Mouse (Mus musculus): ENCODE results near the gene Ss18l1. TPM values are rescaled to one million over a fixed set of nuclear protein-coding genes. Genes with fewer than 3 reads are reported as not detected.

Ss18l1 gene
- polyA plus RNA-seq, 1 experiment from 2014 or later: 4.3 TPM

DNA sequence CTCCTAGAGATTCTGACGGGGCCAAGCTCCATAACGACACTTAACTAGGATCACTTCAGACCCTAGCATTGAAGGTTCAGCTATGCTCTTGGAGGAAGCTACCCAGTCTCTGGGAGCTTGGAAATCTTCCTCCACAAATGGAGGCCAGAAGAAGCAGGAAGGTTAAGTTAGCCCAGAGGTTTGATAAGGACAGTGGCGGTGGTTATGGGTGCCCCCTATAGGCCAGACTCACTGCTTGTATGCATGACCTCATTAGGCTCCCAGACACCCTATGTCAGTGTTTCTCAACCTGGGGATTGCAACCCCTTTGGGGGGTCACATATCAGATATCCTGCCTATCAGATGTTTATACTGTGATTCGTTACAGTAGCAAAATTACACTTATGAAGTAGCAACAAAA, 64.8 kb downstream of the Ss18l1 start:
- H3K27ac ChIP-seq (ENCODE audit: low read length): no peak overlapping the region
- peaks cover 38% of the 10 kb centered on the region for H3K27me3 ChIP-seq (ENCODE audit: control insufficient read depth, insufficient read depth, low read length)
- no peaks in the 10 kb centered on the region for H3K36me3 ChIP-seq (ENCODE audit: control insufficient read depth, insufficient read depth, low read length)
- H3K4me1 ChIP-seq (ENCODE audit: control insufficient read depth, insufficient read depth, low read length): peaks cover 12% of the 10 kb centered on the region; the same call in 1 of the 2 replicates
- WGBS: 59% methylated on average over 4 of the region's 4 CpGs
- no peak overlapping the region for H3K9ac ChIP-seq (ENCODE audit: low read length)
- H3K9me3 ChIP-seq (replicated peaks; ENCODE audit: control insufficient read depth, low read length): no peaks in the 10 kb centered on the region
- H3K4me2 ChIP-seq (ENCODE audit: low read depth, low read length): no peak overlapping the region
- no peak for ATAC-seq (ENCODE audit: insufficient read depth, low FRiP score)
- H3K4me3 ChIP-seq (replicated peaks; ENCODE audit: low read length): no peak overlapping the region

DNA sequence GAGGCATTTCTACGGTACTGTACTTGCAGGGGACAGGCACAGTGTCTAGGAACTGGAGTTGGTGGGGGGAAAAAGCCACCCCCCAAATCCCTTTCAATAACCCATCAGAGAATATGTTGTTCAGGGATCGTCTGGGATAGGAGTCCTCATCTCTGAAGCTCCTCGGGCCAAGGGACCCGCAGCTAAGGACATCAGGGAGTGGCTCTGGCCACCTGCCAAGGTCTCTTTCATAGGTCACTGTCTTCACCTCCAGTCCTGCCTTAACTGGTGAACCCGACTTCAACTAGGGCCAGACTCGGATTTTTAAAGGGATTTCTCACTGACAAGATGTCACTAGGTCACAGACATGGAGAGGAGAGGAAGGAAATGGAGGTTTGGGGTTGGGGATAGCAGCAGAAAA, 66.0 kb downstream of the Ss18l1 start:
- Histone ChIP-seq H3K4me2 (ENCODE audit: low read depth, low read length) (no peak overlapping the region), H3K4me3 (replicated peaks; ENCODE audit: low read length) (no peak overlapping the region), H3K9me3 (replicated peaks; ENCODE audit: control insufficient read depth, low read length) (no peaks in the 10 kb centered on the region), H3K27me3 (ENCODE audit: control insufficient read depth, insufficient read depth, low read length) (peaks cover 26% of the 10 kb centered on the region), H3K9ac (ENCODE audit: low read length) (no peak overlapping the region), H3K4me1 (ENCODE audit: control insufficient read depth, insufficient read depth, low read length) (peaks cover 10% of the 10 kb centered on the region; the same call in 1 of the 2 replicates), H3K27ac (ENCODE audit: low read length) (no peak overlapping the region), H3K36me3 (ENCODE audit: control insufficient read depth, insufficient read depth, low read length) (no peaks in the 10 kb centered on the region)
- WGBS: 55% methylated on average over 6 of the region's 6 CpGs
- no peak for ATAC-seq (ENCODE audit: insufficient read depth, low FRiP score)

DNA sequence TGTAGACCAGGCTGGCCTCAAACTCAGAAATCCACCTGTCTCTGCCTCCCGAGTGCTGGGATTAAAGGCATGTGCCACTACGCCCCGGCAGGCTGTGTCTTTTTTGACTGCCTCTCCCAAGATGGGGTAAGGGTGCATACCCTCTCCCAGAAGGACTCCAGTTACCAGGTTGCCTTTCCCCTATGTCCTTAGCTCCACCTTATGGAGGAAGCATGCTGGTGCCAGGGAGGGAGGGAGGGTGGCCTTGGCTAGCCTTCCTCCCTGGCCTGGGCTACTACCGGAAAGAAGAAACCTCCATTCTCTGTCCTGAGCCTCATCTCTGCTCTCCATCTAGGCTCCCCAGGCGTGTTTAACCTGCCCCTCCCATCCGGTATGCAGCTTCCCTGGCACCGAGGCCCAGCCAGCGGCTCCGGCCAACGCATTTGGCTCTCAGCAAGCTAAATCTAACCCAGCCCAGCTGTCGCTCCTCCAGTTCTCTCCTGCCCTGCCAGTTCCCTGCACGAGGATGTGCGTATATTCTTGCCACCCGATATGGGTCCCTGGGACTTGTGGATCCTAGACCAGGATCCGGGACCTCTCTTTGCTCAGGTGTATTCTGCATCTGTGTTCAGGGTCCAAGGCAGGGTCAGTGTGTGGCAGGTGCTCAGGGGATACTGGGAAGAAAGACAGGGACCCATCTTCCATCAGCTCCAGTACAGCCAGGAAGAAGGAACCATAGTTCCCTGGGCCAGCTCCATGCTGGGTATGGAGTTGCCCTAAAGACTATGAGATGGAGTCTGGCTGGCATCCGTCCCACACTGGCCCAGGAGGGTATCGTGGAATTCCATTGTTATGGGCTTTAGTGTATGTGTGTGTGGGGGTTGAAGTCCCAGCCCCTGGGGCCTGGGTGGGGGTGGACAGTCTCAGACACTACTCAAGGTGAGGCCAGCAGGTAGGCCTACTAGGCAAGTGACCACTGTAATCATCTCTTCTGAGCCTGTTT, 71.9 kb downstream of the Ss18l1 start:
- H3K9ac ChIP-seq (ENCODE audit: low read length): no peak overlapping the region
- no peak overlapping the region for H3K4me2 ChIP-seq (ENCODE audit: low read depth, low read length)
- ATAC-seq (ENCODE audit: insufficient read depth, low FRiP score): no peak
- 52% methylated on average over 17 of the region's 17 CpGs for WGBS
- H3K27ac ChIP-seq (ENCODE audit: low read length): no peak overlapping the region
- H3K4me1 ChIP-seq (ENCODE audit: control insufficient read depth, insufficient read depth, low read length): peaks cover 30% of the 10 kb centered on the region
- H3K36me3 ChIP-seq (ENCODE audit: control insufficient read depth, insufficient read depth, low read length): no peaks in the 10 kb centered on the region
- H3K4me3 ChIP-seq (replicated peaks; ENCODE audit: low read length): no peak overlapping the region
- no peaks in the 10 kb centered on the region; the same call in 1 of the 2 replicates for H3K27me3 ChIP-seq (ENCODE audit: control insufficient read depth, insufficient read depth, low read length)
- no peaks in the 10 kb centered on the region for H3K9me3 ChIP-seq (replicated peaks; ENCODE audit: control insufficient read depth, low read length)

DNA sequence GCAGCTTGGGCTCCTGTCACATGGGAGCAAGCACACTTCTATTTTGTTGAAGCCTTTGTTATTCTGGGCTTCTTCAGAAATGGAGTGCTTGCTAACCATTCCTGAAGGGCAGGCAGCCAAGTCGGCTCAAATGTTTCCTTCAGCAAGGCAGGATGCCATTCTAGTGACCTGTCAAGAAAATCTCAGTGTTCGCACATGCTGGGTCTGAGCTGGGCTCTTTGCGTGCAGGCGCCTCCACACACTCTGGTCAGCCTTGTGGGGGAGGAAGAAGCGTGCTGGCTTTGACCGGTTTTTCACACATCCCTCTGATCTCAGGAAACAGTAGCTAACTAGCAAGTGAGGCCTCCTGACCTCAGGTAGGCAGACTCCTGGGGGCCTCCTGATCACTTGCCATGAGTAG, 73.0 kb downstream of the Ss18l1 start:
- WGBS: 38% methylated on average over 6 of the region's 6 CpGs
- Histone ChIP-seq H3K4me3 (replicated peaks; ENCODE audit: low read length) (no peak overlapping the region), H3K9me3 (replicated peaks; ENCODE audit: control insufficient read depth, low read length) (no peaks in the 10 kb centered on the region), H3K4me2 (ENCODE audit: low read depth, low read length) (no peak overlapping the region), H3K36me3 (ENCODE audit: control insufficient read depth, insufficient read depth, low read length) (no peaks in the 10 kb centered on the region), H3K27ac (ENCODE audit: low read length) (0 out of 2 replicates have a peak overlapping the region, but pooled peaks have one; percentile 7), H3K4me1 (ENCODE audit: control insufficient read depth, insufficient read depth, low read length) (peaks cover 36% of the 10 kb centered on the region), H3K9ac (ENCODE audit: low read length) (no peak overlapping the region; the same call in 1 of the 2 replicates), H3K27me3 (ENCODE audit: control insufficient read depth, insufficient read depth, low read length) (no peaks in the 10 kb centered on the region; the same call in 1 of the 2 replicates)
- no peak for ATAC-seq (ENCODE audit: insufficient read depth, low FRiP score)

DNA sequence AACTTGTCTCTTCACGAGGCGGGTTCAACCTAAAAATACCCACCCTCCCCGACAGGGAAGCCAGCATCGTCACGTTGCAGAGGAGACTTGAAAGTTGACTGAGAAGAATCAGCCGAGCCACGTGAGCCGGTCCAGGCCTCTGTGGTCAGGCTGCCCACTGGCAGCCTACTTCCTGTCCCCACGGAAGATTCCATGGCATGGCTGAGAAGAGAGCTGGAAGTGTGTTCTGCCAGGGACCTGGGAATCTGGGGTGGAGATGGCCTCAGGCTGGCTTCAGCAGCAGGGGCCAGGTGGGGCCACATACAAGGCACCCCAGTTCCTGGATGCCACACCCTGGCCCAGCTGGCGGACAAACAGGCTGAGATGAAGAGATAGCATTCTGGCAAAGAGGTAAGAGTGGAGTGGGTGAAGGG, 73.8 kb downstream of the Ss18l1 start:
- ATAC-seq (ENCODE audit: insufficient read depth, low FRiP score): no peak
- 64% methylated on average over 10 of the region's 10 CpGs for WGBS

DNA sequence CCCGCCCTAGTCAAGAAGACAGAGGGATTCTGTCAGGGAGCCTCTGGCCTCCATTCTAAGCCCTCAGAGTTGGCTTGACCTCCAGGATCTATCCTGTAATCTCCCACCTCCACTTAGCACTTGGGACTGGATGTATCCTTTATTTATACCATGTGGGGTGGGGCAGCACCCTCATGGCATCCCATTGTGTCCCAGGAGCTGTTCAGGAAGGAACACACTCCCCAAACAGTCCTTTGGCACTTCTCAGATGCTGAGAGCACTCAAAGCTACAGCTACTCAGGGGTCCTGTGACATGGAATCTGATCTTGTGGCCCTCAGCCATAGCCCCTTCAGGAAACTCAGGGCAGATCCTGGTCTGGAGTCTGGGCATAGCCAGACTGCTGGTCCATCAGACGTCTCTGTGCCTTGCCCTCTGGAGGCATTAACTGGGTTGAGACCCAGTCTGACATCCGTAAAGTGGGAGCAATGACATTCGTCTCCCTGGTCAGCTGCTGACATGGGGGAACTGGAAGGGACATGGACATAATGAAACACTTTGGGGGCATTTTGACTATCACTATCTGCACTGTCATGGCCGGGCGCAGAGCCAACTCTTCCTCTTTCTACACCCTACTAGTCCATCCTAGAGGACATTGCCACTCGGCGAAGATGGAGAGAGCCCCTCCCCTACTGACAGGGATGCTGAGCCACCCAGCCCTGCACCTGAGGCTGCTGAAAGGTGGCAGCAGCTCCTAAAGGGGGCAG, 74.6 kb downstream of the Ss18l1 start:
- Histone ChIP-seq H3K36me3 (ENCODE audit: control insufficient read depth, insufficient read depth, low read length) (no peaks in the 10 kb centered on the region), H3K4me2 (ENCODE audit: low read depth, low read length) (no peak overlapping the region), H3K9ac (ENCODE audit: low read length) (no peak overlapping the region), H3K4me1 (ENCODE audit: control insufficient read depth, insufficient read depth, low read length) (peaks cover 37% of the 10 kb centered on the region), H3K9me3 (replicated peaks; ENCODE audit: control insufficient read depth, low read length) (no peaks in the 10 kb centered on the region), H3K27me3 (ENCODE audit: control insufficient read depth, insufficient read depth, low read length) (no peaks in the 10 kb centered on the region), H3K4me3 (replicated peaks; ENCODE audit: low read length) (no peak overlapping the region), H3K27ac (ENCODE audit: low read length) (no peak overlapping the region)
- ATAC-seq (ENCODE audit: insufficient read depth, low FRiP score): no peak
- WGBS: 72% methylated on average over 8 of the region's 8 CpGs

More for the DNA sequence above, 73.8 kb downstream of the Ss18l1 start:
- no peak overlapping the region for H3K4me3 ChIP-seq (replicated peaks; ENCODE audit: low read length)
- no peaks in the 10 kb centered on the region for H3K27me3 ChIP-seq (ENCODE audit: control insufficient read depth, insufficient read depth, low read length)
- H3K4me2 ChIP-seq (ENCODE audit: low read depth, low read length): no peak overlapping the region
- peak overlapping the region; percentile 26; the same call in 1 of the 2 replicates for H3K9ac ChIP-seq (ENCODE audit: low read length)
- H3K4me1 ChIP-seq (ENCODE audit: control insufficient read depth, insufficient read depth, low read length): peaks cover 37% of the 10 kb centered on the region
- H3K27ac ChIP-seq (ENCODE audit: low read length): peak overlapping the region; percentile 18; the same call in 1 of the 2 replicates
- H3K9me3 ChIP-seq (replicated peaks; ENCODE audit: control insufficient read depth, low read length): no peaks in the 10 kb centered on the region
- no peaks in the 10 kb centered on the region for H3K36me3 ChIP-seq (ENCODE audit: control insufficient read depth, insufficient read depth, low read length)

DNA sequence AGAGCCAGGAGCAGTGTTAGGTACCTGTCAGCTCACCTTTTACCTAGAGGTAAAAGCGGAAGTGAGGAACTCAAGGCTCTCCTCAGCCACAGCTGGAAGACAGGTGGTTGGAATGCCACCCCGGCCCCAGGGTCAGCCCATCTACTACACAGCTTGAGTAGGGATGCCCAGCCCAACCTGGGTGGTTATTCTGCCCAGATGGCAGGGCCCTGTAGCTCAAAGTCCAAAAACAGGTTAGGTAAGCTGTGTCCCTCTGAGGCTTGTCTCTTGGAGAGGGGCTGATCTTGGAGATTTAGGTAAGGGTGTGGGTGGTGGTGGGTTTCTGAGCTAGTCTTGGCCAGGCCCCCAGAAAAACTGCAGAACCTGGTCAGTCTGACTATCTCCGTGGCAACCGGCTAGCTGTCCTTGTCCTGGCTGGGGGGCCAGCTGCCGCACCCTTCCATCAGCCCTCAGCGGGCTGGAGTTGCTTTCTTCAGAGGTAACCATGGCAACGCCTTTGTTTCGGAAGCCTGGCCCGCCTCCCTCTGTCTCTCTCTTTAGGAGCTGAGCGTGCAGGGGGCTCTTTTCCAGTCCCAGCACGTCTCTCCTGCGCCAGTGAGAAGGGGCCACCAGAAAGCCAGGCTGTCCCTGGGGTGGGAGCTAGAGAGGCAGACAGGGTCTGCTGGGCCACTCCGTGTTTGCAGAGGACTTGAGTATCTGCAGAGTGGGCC, 75.3 kb downstream of the Ss18l1 start:
- 10% methylated on average over 13 of the region's 13 CpGs for WGBS
- Histone ChIP-seq H3K9me3 (replicated peaks; ENCODE audit: control insufficient read depth, low read length) (no peaks in the 10 kb centered on the region), H3K36me3 (ENCODE audit: control insufficient read depth, insufficient read depth, low read length) (no peaks in the 10 kb centered on the region), H3K4me3 (replicated peaks; ENCODE audit: low read length) (no peak overlapping the region), H3K9ac (ENCODE audit: low read length) (no peak overlapping the region), H3K4me2 (ENCODE audit: low read depth, low read length) (peak overlapping the region; percentile 14; the same call in 1 of the 2 replicates), H3K27me3 (ENCODE audit: control insufficient read depth, insufficient read depth, low read length) (no peaks in the 10 kb centered on the region), H3K27ac (ENCODE audit: low read length) (peak overlapping the region; percentile 85), H3K4me1 (ENCODE audit: control insufficient read depth, insufficient read depth, low read length) (peaks cover 37% of the 10 kb centered on the region)
- ATAC-seq (ENCODE audit: insufficient read depth, low FRiP score): no peak

DNA sequence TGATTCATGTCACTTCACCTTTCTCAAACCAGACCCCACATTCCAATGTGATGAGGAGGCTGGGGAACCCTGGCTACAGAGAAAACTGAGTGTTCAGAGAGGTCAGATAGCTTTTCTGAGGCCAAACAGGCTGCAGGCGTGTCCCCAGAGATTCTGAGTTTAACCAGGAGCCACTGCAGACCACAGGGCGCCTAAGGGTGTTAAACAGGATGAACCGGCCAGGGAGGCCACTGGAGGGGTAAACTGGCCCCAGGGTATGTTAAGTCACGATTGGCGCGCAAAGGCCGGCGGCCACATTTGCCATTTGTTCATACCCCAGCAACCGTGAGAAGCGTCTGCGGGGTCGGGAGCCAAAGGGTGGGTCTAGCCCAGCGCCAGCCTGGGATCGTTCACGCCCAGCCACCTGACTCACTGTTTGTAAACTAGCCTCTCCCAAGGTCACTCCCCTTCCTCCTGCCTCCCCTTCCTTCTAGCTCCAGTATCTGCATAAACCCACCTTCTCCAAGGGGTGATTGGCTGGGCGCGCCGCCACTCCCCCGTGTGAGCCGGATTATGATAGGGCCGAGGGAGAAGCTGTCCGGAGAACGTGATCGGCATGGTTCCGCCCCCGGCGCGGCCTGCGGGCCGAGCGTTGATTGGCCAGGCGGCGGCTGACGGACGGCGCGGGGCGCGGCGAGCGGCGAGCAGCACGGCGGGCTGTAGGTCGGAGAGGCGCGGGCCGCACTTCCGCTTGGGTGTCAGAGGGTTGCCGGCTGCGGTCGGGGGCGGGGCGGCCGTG, 76.5 kb downstream of the Ss18l1 start, which contains the start of gene Osbpl2:
TSS of gene Osbpl2 (plus strand) at position 646 of the 778 bp plus-strand sequence.
- Histone ChIP-seq H3K4me2 (ENCODE audit: low read depth, low read length) (peak within 1 kb of the TSS; percentile 84), H3K9ac (ENCODE audit: low read length) (peak within 1 kb of the TSS; percentile 90), H3K4me1 (ENCODE audit: control insufficient read depth, insufficient read depth, low read length) (peaks cover 37% of the 10 kb centered on the region), H3K27me3 (ENCODE audit: control insufficient read depth, insufficient read depth, low read length) (no peaks in the 10 kb centered on the region), H3K36me3 (ENCODE audit: control insufficient read depth, insufficient read depth, low read length) (peaks cover 4% of the 10 kb centered on the region; the same call in 1 of the 2 replicates), H3K9me3 (replicated peaks; ENCODE audit: control insufficient read depth, low read length) (no peaks in the 10 kb centered on the region), H3K27ac (ENCODE audit: low read length) (peak within 1 kb of the TSS; percentile 85), H3K4me3 (replicated peaks; ENCODE audit: low read length) (peak within 1 kb of the TSS; percentile 94)
- peak; percentile 99 for ATAC-seq (ENCODE audit: insufficient read depth, low FRiP score)
- under 1% methylated on average over 55 of the region's 55 CpGs for WGBS
